Mouse (Mus musculus) gastrocnemius, adult 18-20 months (tissue): ENCODE measurements around the gene Pbxip1. TPM values are rescaled to one million over a fixed set of nuclear protein-coding genes. Genes with fewer than 3 reads are reported as not detected.

Experiments used
- DNase-seq: peaks from one replicate; pipeline ENCODE4 v3.0.0; 2021; ENCODE audit warnings: low spot score
- long read RNA-seq, 2 experiments: library from polyadenylated mRNA; stranded (forward); transcript quantifications; one replicate each; pipeline ENCODE4 v2.0.0; 2021
- total RNA-seq, 2 experiments: library from RNA; stranded (reverse); gene quantifications; 2 replicates each; pipeline ENCODE4 v1.2.3; 2021

The Pbxip1 gene
- 100 to 1,000 TPM; 226 to 236 TPM for total RNA-seq
- long read RNA-seq, experiment 1, partial matches to known transcripts = 182 of 193 reads
- long read RNA-seq, experiment 1, other reads (novel, unspliced or antisense) = 11 of 193 reads
- long read RNA-seq, experiment 2, partial matches to known transcripts = 78 of 168 reads
- long read RNA-seq, experiment 2, other reads (novel, unspliced or antisense) = 90 of 168 reads

DNA sequence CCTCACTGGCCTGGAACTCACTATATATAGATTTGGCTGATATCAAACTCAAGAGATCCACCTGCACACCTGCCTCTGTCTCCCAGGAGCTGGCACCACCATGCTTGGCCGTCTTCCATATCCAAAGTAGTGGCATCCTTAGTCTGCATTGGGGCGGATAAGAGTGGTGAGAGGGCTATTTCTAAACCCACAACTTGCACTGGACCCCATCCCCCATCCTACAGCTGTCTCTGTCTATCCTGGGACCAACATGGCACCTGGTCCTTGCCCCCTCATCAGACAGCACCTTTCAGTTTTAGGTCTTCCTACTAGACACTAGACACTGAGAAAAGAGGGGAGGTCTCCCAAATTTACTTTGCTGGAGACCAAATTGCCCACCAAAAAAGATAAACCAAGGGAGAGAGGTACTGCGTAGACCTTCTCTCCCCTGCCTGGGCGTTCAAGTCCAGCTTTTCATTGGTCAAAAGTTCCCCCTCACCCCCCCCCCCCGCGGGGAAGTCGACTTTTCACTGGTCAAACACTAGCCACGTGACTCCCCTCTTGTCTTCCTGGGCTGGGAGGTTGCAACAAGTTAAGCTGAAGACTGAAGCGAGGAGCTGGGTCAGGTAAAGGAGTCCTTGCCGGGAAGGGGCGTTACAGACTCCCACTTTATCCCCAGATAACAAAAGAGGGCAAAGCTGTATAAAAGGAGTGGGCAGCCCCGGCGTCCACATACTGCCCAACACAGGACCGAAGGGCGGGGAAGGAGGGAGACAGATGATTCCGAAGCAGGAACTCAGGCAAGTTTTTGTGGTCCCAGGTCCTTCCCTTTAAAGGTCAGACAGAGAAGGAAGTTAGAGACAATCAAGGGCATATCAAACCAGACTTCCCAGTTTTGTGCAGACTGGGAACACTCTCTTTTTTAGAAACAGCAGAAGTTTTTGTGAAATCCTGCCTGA lies at the start of gene Pbxip1:
Gene Pbxip1 (plus strand): TSS at position 531 of the 938 bp plus-strand sequence.
- peak; percentile 82 for DNase-seq

DNA sequence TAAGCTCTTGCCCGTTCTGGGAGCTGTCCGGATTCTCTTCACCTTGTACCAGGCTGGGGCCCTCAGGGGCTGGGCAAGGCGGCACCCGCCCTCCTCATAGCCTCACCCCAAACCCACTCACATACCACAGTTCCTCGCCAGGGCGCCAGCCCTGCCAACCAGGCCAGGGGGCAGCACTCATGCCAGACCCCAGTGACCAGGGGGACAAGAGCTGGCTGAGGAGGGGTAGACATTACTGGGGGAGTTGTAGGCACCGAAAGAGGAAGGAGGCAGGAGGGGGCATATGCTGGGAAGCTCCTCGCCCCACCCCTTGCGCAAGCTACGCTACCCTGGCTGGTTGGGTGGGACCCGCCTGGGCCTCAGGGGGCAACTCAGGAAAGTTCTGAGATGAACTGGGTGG lies 48.9 kb upstream of the Pbxip1 start:
- no peak for DNase-seq

DNA sequence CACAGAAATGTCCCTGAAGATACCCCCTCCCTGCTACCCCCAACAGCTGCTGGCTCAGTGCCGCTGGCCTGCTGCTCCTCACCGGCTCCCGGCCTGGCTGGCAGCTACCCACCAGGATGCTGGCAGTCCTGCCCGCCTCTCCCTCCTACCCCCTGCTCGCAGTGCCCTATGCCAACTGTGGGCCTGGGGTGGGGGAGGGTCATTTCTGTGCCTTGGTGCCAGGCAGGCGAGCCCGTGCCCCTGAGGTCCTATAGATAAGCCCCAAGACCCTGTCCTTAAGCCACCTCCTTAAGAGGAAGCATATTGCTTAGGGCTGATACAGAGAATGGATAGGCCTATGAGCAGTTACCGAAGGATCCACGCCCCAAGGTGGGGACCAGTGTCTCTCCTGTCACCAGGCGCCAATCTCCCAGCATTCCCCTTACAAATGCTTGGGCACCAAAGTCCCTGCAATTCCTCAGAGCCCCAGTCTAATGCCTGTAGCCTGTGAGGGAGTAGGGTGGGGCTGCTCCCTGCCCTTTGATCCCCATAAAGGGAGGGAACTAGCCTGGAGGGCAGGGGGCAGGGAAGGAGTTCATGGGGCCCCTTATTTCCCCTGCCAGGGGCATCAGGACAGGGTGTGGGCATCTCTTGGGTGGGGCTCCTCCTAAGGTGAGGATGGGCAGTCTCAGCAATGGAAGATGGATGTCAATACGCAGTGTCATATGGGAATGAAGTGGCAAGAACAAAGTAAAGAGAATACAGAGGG lies 48.2 kb upstream of the Pbxip1 start:
- DNase-seq = peak; percentile 73

DNA sequence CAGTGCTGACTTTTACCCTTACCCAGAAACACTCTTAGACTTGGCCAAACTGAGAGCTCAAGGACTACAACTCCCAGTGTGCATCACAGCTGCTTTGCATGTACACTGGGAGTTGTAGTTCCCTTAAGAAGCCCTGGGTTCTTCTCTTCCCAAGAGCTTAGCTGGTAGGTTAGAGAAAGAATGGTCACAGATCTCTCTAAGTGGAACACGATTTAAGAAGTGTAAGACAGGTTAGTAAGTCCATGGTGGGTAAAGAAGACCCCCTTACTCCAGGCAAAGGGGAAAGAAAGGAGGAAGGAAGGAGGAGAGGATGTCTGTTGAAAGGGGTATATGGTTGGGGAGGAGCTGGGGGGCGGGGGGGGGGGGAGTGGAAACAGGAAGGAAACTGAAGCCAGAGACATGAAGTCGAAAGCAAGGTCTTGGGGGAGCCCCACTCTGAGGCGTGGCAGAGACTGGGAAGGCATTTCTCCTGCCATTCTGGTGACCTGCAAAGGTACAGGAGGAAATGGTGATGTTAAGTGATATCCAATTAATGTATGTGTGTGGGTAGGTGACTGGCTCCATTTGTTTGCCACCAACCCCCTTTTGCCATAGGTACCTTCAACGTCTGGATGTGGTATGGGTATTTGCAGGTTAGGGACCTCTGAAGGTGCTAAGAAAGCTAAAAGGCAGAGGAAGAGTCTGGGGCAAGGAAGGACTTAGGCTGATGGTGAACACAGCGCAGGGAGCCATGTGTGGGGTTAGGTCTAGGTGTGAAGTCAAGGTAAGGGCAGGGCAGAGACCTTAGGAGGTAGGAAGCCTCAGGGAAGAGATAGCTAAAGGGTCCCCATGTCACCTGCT lies 47.4 kb upstream of the Pbxip1 start:
- no peak for DNase-seq

DNA sequence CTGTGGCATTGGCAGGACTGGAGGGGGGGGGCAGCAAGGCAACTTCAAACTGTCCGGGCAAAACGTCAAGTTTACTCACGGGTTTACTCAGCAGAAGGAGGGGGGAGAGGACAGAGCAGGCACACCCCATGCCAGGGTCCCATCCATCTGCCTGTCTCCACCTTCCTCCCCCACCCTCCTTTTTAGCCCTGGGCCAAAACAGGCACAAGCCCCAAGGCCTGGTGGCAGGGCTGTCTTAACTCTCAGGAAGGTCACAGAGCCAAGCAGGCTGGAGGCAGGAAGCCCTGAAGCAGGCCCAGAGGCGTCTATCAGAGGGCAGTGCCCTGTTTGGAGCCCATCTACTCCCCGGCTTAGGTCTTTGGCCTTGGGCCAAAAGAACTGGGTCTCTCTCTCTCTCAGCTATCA lies 46.4 kb upstream of the Pbxip1 start:
- DNase-seq = peak; percentile 66

DNA sequence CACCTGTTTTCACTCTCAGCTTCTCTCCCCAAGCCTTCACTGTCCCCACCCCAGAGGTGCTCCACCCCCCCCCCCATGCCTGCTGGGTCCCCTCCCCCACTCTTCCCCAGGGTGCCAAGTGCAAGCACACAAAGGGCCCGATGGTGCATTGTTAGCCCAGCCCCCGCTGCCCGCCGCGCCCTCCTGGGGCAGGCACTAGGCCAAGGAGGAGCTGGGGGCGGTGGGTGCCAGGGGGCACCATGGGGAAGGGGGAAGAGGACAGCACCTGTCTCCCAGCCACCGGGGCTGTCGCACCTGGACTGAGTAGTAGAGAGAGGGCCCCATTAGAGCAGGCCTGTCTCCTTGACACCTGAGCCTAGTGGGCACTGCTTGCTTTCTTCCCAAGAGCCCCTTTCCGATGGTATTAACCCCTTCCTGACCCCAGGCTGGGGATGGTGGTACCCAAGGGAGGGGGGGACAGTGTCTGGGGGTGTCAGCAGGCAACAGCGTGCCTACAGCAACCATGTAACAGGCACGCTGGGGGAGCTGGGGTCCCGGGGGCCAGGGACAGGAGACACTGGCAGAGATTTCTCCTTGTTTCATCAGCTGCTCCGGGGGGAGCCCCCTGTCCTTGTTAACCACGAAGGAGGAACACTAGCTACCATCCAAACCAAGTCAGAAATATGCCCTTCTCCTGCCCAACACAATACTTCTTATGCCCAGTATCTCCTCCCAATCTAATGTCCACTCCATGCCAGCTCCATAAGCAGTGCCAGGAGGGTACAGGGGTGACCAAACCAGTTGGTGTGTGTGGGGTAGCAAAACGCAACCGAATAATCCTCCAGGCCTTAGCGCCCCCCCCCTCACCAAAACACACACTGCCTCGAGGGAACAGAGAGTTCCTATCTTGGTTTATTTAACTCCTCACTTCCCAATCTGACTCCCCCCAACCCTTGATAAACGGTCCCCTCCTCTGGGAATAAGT lies 45.5 kb upstream of the Pbxip1 start:
- DNase-seq = no peak

DNA sequence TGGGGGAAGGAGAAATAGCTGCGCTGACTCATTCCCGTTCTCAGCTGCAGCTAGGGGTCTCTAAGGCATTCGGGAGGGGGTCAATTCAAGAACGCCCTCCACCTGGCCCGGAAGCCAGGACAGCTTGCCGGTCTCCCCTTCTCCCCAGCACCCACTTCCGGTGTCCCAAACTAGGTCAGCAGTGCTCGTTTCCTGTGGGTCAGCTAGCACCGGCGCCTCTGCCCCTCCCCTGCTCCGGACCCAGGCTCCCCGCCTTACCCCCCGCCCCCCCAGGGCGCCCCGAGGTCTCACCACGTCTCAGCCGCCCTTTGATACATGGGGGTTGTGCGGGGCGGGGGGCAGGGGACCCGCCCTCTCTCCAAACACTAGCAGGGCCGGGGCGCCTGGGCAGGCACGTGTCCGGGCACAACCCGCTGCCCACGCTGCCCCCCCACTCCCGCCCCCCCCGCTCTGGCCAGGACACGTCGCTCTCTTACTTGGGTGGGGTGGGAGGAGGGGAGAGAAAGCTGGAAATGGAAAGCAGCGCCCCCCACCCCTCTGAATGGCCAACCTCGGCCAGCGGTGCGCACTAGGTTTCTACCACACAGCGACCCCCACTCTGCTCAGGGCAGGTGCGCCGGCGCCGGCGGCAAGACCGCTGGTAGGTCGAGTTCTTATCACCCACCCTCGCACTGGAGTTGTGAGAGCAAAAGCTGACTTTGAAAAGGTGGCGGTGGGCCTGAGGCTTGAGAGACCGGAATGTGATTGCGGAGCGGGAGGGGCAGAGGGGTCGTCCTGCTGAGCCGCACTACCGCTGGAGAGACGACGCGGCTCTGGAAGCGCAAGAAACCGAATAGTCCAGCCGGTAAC lies 44.6 kb upstream of the Pbxip1 start:
- DNase-seq = peak; percentile 81

DNA sequence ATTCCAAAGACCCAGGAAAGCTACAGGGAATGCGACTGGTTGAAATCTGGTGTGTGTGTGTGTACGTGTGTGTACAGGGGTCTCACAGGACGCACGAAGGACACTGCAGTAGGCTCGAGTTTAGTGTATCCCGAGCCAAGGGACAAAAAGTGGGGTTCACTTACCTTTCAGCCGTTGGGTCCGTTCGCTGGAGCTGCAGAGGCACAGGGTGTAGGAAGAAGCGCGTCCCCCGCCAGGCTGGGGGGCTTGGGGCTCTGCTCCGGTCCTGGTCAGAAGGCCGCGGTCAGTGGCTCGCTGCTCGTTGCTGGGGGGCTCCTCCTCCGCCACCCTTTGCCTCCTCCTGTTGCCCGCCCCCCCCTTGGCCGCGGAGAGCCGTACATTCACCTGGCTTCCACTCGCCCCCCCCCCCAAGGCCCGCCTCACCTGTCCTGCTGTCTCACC lies 43.6 kb upstream of the Pbxip1 start:
- no peak for DNase-seq

DNA sequence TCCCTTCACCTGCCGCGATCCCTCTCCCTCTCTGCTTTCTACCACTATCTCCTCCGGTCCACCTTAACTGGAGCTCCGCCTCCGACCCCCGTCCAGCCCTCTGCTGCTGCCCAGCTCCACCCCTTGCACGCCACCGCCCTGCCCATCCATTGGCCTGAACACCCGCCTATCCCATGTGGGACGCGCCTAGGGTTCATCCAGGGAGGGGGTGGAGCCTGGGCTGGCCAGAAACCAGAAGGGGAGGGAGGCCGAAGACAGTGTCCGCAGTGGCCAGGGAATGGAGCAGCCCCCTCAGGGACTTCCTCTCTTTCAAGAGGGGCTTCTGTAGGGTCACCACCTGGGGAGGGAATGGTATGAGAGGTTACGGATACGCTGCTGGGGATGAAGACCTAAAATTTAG lies 42.9 kb upstream of the Pbxip1 start:
- DNase-seq = peak; percentile 100

DNA sequence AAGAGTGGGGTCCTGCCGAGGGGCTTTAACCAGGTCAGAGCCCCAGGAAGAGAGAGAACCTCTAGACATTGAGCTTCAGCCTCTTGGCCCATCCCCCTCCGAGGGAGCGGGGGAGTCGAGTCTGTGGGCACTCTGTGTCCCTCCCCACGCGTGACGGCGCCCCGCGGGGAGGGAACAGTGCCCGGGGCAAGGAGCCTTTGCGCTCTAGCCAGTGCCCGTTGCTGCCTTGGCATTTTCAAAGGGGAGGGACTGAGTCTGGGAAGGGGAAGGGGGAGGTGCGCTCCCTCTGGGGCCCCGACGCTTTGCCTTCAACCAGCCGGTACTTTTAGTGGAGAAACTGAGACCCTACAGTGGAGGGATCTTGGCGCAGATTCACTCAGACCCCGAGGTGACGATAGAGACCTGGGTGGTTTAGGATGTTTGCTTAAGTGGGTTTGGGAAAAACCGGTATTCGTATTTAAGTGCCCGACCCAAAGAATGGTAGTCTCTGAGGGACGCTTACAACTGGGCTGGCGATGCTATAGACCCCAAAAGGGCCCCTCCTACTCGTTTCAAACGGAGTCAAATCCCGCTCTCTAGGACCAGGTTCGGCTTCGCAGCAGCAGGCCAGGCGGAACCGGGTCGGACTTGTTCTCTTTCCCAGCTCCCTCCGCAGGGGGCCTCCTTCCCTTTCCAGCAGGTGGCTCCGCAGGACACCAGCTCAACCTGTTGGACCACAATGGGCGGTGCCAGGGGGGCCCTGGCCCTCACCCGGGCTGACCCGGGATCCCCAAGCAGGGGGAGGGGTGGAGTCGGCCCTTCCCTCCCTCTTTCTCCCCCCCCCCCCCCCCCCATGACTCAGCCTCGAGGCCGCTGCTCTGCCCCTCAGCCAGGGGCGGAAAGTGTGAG lies 42.3 kb upstream of the Pbxip1 start, which contains the start of gene Zbtb7b:
Gene Zbtb7b (minus strand): TSS at position 771 of the 888 bp plus-strand sequence.
- DNase-seq = peak; percentile 83

DNA sequence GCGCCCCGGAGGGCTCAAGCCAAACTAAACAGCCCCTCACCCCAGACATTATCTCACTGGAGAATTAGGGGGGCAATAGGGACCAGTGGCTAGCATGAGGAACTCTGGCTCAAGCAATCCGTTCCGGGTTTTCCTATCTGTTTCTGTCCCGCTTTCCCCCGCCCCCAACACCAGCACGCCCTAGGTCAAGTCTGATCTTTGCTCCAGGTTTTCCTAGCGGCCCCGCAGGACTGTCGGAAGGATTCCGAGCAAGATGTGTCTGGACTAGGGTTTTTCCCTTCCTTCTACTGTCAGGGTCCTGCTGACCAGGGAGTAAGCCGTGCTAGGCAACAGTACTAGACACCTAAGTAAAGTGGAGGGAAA lies 41.6 kb upstream of the Pbxip1 start:
- peak; percentile 88 for DNase-seq

DNA sequence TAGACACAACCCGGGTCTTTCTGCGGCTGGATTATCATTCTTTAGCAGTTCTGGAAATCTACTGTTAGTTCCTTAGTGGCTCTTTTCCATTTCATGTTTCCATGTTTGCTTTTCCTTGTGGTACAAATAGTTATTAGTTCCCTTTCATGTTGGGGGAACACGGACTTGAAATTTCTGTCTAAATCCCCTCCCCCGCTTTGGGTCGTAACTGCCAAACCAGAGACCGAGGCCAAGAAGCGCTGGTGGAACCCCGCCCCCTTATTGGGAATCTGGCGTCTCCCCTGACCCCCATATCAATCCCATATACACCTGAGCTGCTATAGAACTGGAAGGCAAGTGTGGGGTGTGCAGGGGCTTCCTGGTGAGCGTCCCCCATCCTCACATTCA lies 41.1 kb upstream of the Pbxip1 start:
- DNase-seq = no peak

DNA sequence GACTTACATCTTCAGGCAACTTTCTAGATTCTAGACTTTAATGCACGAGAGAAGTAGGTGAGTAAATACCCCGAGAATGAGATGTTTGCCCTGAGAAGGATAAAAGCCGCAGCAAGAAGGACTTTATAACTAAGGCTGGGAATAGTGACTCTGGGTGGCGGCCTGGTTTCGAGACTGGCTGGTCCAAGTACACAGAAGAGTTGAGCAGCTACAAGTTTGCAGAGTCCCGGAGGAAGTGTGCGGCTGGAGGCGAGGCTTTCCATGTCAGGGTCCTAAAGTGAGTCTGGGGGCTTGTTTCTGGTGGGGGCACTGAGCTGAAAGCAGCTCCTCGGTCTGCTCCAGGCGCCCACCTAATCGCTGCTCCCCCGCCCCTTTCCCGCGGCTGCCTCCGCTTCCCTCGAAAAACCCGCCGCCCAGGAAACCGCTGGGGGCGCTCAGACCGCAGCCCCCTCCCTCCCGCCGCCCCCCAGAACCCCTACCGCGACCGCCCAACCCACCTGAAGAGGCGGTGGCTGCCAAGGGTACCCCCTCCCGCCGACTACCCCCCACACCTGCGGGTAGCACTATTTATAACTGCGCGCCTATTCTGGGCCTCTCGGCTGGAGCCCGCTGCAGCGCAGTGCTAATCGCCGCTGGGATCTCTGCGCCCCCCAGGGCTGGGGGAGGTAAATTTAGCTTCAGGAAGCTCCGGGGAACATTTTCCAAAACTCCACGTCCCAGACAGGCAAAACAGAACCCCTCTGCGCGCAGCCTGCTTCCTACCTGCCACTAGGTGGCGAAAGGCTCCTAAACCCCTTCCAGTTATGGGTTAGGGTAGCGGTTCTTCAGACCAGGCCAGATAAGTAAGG lies 40.5 kb upstream of the Pbxip1 start:
- peak; percentile 78 for DNase-seq

DNA sequence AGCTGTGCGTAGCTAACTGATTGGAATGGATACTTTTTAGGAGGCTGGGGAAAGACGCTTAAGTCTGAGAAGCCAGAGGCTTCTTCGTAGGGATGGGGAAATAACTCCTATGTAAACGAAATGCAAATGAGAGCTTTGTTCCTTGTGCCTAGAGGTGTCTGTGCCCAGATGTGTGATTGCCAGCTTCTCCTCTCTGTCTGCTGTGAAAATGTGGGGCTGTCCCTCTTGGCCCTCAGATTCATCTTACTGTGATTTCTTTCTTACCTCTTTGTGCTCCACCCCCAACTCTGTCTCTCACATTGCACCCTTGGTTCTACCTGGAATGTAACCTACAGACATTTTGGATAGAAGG lies 39.9 kb upstream of the Pbxip1 start:
- DNase-seq = no peak

DNA sequence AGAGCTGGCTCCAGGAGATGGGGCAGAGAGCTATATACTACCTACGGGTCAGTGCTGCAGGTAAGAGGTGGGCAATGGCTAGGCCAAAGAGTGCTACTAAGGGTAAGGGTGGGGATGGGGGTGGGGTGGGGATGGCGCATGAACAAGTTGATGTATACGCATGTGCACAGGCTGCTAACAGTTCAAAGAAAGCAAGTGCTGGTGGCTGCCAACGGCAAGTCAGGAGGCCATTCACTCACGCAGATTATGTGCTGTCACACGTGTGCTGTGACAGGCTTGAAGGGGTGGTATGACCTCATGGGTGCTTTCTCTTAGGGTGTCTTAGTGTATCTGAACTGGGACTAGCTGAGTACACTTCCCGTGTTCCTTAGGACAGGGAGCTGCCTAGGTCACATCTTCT lies 35.2 kb upstream of the Pbxip1 start:
- DNase-seq = no peak

DNA sequence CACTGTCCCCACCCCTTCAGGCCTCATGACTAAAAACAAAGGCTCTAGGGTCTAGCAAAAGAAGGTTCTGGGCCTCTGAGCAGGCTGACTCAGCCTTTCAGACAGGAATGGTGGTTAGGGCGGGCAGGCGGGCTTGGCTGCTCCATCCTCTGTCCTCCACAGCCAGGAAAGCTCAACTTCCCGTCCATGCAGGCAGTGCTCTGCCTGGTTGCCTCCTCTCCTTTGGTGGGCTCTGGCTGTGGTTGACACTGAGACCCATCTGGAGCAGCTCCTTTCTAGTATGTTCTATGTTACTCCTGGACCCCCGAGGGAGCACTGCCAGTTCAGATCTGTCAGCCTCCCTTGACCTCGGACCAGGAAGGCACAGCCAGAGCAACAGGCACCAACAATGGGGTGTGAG lies 33.8 kb upstream of the Pbxip1 start, which contains the start of gene Lenep:
Gene Lenep (minus strand): TSS at position 101 of the 400 bp plus-strand sequence.
- no peak for DNase-seq

DNA sequence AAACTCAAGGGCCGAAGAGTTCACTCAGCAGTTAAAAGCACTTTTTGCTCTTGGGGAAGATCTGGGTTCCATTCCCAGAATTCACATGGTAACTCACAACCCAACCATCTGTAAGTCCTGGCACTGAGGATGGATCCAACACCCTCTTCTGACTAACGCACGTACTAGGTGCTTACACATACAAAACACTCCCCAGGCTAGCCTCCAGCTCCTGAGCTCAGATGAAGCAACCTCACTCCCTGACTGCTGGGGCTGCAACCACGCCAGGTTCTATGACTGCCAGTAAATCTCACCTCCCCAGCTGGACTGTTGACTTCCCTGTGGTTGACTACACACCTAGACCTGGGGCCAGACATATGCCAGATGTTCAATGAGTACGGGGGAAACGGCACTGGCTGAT lies 29.6 kb upstream of the Pbxip1 start:
- DNase-seq = peak; percentile 44
